Mouse (Mus musculus) granulocyte monocyte progenitor cell, adult 5-6 weeks (primary cell): ENCODE data around the gene Hsd11b2. TPM values are rescaled to one million over a fixed set of nuclear protein-coding genes. Genes with fewer than 3 reads are reported as not detected.

Source experiments
- ATAC-seq: replicated peaks from 2 replicates; pipeline ENCODE4 v1.8.0; 2016; ENCODE audit warnings: mild to moderate bottlenecking, moderate TSS enrichment, inconsistent platforms; ENCODE audit not compliant: poor library complexity, severe bottlenecking
- total RNA-seq, 2 experiments: library from RNA; stranded (forward) in 1 of 2; stranded (reverse) in 1 of 2; fragments of 200-712, 200-1000 nt in 1 of 2; fragments of >200 nt in 1 of 2; fragmentation: Nextera tagmentation in 1 of 2; gene quantifications; 2 replicates each; pipeline ENCODE4 v1.2.3; 2014 to 2017

The Hsd11b2 gene
- total RNA-seq, 2 experiments from 2014 or later = not detected

- no peak for ATAC-seq
These were observed 2.0 kb downstream of the Hsd11b2 start for GRCm38 (mm10) chr8:105520521-105520920.

GRCm38 (mm10) chr8:105521061-105521460 lies 2.5 kb downstream of the Hsd11b2 start:
- no peak for ATAC-seq

- ATAC-seq = no peak
These were observed 3.6 kb downstream of the Hsd11b2 start for GRCm38 (mm10) chr8:105521995-105522769.

DNA sequence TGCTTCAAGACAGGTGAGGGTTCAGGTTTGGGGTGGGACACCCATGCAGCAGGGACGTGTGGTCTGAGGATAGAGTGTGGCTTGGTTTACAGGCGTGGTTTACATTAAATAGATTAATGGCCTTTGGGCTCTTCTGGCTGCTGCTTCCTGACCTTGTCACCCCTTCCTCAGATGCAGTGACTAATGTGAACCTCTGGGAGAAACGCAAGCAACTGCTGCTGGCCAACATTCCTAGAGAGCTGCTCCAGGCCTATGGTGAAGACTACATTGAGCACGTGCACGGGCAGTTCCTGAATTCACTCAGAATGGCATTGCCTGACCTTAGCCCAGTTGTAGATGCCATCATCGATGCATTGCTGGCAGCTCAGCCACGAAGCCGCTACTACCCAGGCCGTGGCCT lies 4.3 kb downstream of the Hsd11b2 start:
- ATAC-seq = no peak

- no peak for ATAC-seq
These were observed 8.6 kb downstream of the Hsd11b2 start for GRCm38 (mm10) chr8:105527110-105527509.

DNA sequence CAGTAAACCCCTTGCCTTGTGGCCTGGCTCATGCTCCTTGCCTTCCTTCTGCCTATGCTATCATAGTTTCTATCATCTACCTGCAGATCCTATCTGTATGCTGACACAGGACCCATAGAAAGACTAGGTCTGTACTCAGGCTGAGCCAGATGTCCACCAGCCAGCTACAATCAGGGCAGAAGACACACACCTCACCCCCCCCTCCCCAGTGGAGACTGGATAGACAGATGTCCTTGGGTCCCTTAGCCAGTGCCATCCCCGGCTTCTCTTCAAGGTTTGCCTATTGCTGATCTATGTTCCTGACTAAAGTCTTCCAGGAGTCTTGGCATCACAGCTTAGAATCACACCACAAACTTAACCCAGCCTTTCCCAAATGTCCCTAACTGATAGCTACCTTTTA lies 9.7 kb downstream of the Hsd11b2 start:
- no peak for ATAC-seq

- ATAC-seq = no peak
These were observed 10.7 kb downstream of the Hsd11b2 start for GRCm38 (mm10) chr8:105529271-105529670.

DNA sequence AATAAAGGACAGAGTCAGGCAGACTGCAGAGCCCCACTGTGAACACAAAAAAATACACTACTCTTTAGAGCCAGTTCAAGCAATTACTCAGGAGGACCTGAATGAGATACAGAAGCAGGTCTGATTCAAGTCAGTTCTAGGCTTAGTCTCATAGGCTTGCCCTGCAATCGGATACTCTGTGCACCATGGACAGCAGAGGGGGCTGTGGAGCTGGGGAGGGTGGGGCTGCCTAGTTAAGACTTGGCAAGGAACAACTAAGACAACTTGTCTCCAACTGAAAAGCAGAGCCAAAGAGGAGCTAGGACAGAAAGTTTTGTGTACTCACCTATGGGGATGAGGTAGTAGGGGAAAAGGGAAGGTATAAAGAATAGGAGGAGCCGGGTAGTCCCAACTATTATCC lies 13.2 kb downstream of the Hsd11b2 start:
- peak; percentile 47; the same call in 1 of the 2 replicates for ATAC-seq

- ATAC-seq = peak; percentile 31; the same call in 1 of the 2 replicates
These were observed 14.9 kb downstream of the Hsd11b2 start for GRCm38 (mm10) chr8:105533439-105533838.

GRCm38 (mm10) chr8:105533892-105534329 lies 15.4 kb downstream of the Hsd11b2 start:
- peak; percentile 76 for ATAC-seq

DNA sequence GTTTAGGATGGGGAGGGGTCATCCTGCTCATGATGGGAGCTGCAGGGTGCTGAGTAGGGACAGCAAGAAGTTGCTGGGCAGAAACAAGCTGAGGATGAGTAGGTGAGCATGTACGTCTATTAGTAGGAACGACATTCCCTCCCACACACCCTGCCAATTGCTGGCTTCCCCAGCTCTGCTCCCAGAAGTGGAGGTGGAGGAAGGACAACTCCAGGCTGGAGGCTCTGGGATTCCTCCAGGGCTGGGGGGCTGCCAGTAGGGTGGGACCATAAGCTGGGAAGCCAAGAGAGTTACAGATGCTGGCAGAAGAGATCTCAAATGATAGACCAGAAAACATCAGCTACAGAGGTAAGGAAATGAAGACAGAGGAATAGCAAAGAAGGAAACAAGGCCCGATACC lies 18.0 kb downstream of the Hsd11b2 start:
- ATAC-seq = no peak

- no peak for ATAC-seq
These were observed 18.6 kb downstream of the Hsd11b2 start for GRCm38 (mm10) chr8:105537011-105537677.

- ATAC-seq = no peak
These were observed 20.4 kb downstream of the Hsd11b2 start for GRCm38 (mm10) chr8:105538940-105539339.

DNA sequence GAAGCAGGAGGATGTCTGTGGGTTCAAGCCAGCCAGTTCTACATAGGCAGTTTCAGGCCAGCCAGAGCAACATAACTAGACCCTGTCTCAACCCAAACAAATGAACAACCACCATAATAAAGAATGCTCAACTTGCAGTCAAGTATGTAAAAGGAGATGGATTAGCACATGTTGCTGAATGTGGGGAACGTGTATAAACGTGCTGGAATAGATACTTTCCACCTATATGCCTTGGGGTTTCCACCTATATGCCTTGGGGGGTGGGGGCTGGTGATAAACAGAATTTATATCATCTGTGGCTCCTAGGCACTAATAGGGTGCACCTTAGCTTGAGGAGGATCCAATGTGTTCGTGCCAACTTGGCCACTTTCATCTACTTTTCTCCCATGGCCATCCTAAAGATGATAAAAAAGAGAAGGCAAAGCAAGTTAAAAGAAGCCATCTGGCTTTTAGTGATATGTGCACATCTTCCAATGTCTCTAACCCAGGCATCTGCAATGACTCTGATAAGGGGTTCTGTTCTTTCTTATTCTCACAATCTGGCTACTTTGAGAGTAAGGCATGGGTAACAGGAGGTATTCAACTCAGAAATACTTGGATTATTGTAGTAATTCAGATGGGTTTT lies 23.6 kb downstream of the Hsd11b2 start:
- ATAC-seq = no peak

GRCm38 (mm10) chr8:105542808-105543207 lies 24.3 kb downstream of the Hsd11b2 start:
- no peak for ATAC-seq

DNA sequence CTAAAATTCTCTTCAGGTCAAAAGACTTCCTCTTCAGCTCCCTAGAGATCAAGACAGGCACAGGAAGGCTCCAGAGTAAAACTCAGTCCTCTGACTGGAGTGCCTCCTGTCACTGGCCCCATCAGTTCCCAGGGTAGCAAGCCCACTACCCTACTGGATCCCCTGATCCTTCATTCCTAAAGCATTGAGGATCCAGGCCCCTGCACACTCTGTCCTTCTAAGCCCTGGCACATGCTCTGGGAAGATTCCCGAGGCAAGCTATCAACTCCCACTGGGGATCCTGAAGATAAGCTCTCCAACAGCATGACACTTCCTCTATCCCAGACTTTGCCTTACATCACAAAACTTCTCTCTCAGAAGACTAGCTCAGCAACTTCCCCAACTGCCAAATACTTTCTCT lies 25.1 kb downstream of the Hsd11b2 start:
- peak; percentile 35; the same call in 1 of the 2 replicates for ATAC-seq

DNA sequence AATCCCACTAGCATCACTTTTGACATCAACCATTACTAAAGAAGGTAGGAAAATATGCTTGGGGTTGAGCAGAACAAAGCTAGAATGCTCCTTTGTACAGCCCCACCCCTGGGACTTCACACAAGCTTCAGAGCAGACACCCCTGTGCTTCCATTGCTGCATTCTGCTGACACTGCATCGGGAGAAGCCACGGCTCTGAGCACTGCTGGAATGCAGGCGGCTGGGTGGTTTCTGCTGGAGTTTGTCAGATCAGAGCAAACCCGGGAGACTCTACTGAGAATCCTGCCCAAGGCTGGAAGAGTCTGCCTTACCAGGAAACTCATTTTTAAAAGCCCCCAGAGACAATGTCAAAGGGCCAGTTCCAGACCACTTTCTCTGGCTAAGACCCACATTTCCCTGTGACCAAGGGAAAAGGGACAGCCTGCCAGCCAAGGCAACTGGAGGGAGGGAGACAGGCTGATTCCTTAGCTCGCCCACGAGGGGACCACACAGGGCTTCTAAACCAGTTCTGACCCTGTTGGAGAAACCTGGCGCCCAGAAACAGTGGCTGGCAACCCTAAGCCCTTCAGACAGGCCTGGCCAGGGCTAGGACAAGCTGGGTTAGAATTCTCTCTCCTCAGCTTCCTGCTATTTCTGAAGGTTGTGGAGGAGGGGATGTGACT lies 26.1 kb downstream of the Hsd11b2 start:
- ATAC-seq = no peak

DNA sequence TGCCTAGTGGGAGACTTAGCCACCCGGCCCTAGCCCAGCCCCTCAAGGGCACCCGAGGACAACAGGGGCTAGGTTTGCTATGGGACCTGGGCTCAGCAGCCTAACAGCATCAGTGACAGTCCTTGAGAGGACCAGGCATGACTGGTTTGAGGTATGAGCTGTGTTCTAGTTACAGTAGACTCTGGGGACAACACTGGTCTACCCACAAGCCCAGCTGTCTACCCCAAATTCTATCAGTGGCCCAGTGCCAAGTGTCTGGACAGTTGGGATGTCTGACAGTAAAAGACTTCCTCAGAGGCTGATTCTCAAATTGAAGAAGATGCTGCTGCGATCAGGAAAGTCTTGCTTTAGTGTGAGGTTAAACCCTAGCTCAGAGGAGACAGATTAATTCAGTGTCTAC lies 26.7 kb downstream of the Hsd11b2 start:
- ATAC-seq = no peak

GRCm38 (mm10) chr8:105546384-105547350 lies 28.1 kb downstream of the Hsd11b2 start:
- ATAC-seq = 0 out of 2 replicates have a peak, but pooled peaks have one; percentile 26
